Mouse (Mus musculus) testis, adult 2 months (tissue): ENCODE measurements at regions not wholly inside any gene's neighbourhood (a gene's known extent, or its start where the extent isn't known, plus 50 kb on each side); places are given as distances from the start of the nearest gene placed in this dataset.

Source experiments
- H3K27ac ChIP-seq: fragments of 200-500 bp; 2 replicates; pipeline ENCODE4 v1.5.1; 2012; ENCODE audit warnings: low read depth, low read length; ENCODE audit not compliant: control insufficient read depth, insufficient read depth
- H3K27me3 ChIP-seq: fragments of 200-500 bp; 2 replicates; pipeline ENCODE4 v1.6.1; 2012; ENCODE audit warnings: mild to moderate bottlenecking, low read length, moderate library complexity; ENCODE audit not compliant: control insufficient read depth, insufficient read depth
- H3K36me3 ChIP-seq: fragments of 200-500 bp; 2 replicates; pipeline ENCODE4 v1.6.1; 2012; ENCODE audit warnings: mild to moderate bottlenecking, low read length; ENCODE audit not compliant: control insufficient read depth, insufficient read depth
- H3K4me1 ChIP-seq: fragments of 200-500 bp; 2 replicates; pipeline ENCODE4 v1.6.1; 2012; ENCODE audit warnings: low read length; ENCODE audit not compliant: control insufficient read depth, insufficient read depth
- H3K4me3 ChIP-seq: fragments of 200-500 bp; 2 replicates; pipeline ENCODE4 v1.5.1; 2012; ENCODE audit warnings: low read depth, mild to moderate bottlenecking, low read length, moderate library complexity, mixed read lengths; ENCODE audit not compliant: control insufficient read depth
- CTCF ChIP-seq: fragments of 200-500 bp; IDR thresholded peaks from 2 replicates; pipeline ENCODE4 v1.5.1; 2012; ENCODE audit warnings: low read depth, mild to moderate bottlenecking, inconsistent platforms, low read length, moderate library complexity; ENCODE audit not compliant: control insufficient read depth, insufficient read depth, insufficient replicate concordance
- POLR2A ChIP-seq: fragments of 200-500 bp; IDR thresholded peaks from 2 replicates; pipeline ENCODE4 v1.6.1; 2012; ENCODE audit warnings: low read depth, mild to moderate bottlenecking, inconsistent platforms, low read length, moderate library complexity; ENCODE audit not compliant: control insufficient read depth

GRCm38 (mm10) chr12:45519554-45519953 lies 445.0 kb upstream of the Stxbp6 start:
- Histone ChIP-seq H3K27me3 (no peaks in the 10 kb centered on the region), H3K27ac (no peak overlapping the region), H3K36me3 (no peaks in the 10 kb centered on the region), H3K4me1 (no peaks in the 10 kb centered on the region), H3K4me3 (no peak overlapping the region)
- TF ChIP-seq CTCF (no peak), POLR2A (no peak)

DNA sequence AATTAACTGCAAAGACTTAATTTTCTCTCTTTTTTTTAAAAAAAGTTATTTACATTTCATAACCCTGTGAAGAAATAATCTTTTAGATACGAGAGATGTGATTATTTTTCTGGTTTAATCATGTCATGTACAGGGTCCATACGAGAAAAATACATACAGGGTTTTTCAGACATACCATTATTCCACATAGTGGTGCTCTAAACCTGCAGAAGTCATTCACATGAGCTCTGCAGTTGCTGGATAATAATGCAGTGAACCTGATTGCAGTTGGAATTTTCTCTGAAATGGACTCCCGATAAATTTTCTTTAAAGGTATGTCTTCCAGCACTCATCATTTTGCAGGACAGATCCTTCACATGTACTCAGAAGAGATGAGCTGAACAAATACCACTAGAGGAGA lies 439.9 kb upstream of the Stxbp6 start:
- Histone ChIP-seq H3K36me3 (no peaks in the 10 kb centered on the region), H3K27me3 (no peaks in the 10 kb centered on the region), H3K4me3 (no peak overlapping the region), H3K27ac (no peak overlapping the region), H3K4me1 (no peaks in the 10 kb centered on the region)
- TF ChIP-seq CTCF (no peak), POLR2A (no peak)

GRCm38 (mm10) chr12:45507400-45507982 lies 433.0 kb upstream of the Stxbp6 start:
- no peaks in the 10 kb centered on the region for H3K4me1 ChIP-seq
- TF ChIP-seq POLR2A (no peak), CTCF (no peak)
- no peak overlapping the region for H3K27ac ChIP-seq
- H3K27me3 ChIP-seq = no peaks in the 10 kb centered on the region
- no peaks in the 10 kb centered on the region for H3K36me3 ChIP-seq
- H3K4me3 ChIP-seq = no peak overlapping the region

DNA sequence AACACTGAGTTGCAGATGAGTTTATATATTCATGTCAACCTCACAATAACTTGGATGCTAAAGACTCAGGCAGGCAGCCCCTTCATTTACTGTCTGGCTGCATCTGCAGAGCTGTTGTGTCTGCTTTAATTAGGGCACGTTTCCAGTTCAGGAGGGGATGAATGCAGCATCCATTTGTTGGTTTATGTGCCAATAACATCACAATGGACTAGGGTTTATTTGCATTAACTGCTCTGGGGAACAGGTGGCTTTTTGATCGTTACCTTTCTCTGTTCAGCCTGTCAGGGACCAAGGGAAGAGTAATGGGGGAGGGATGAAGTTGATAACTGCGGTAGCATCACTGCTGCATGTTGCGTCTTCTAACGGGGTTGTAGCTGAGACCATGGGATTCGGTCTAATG lies 425.3 kb upstream of the Stxbp6 start:
- H3K4me1 ChIP-seq = no peaks in the 10 kb centered on the region
- no peaks in the 10 kb centered on the region for H3K36me3 ChIP-seq
- no peaks in the 10 kb centered on the region for H3K27me3 ChIP-seq
- TF ChIP-seq POLR2A (no peak), CTCF (no peak)
- no peak overlapping the region for H3K4me3 ChIP-seq
- no peak overlapping the region for H3K27ac ChIP-seq

DNA sequence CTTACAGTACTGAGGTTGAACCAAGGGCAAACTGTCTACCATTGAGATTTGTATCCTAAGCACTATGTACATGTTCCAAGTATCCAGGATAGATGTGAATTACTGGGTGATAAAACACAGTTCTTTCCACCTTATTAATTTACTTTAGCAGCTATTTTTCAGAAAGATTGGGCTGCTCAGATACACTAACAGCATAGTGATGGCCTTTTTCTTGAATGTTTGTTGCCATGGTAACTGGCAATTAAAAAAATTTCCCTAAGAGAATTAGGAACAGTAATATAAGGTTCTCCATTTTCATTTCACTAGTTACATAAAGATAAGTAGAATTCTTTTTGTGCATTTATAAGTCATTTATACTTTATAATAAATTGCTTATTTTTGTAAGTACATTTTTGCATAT lies 423.7 kb upstream of the Stxbp6 start:
- H3K27ac ChIP-seq = no peak overlapping the region
- no peak overlapping the region for H3K4me3 ChIP-seq
- H3K27me3 ChIP-seq = no peaks in the 10 kb centered on the region
- no peaks in the 10 kb centered on the region for H3K36me3 ChIP-seq
- TF ChIP-seq POLR2A (no peak), CTCF (no peak)
- H3K4me1 ChIP-seq = no peaks in the 10 kb centered on the region

DNA sequence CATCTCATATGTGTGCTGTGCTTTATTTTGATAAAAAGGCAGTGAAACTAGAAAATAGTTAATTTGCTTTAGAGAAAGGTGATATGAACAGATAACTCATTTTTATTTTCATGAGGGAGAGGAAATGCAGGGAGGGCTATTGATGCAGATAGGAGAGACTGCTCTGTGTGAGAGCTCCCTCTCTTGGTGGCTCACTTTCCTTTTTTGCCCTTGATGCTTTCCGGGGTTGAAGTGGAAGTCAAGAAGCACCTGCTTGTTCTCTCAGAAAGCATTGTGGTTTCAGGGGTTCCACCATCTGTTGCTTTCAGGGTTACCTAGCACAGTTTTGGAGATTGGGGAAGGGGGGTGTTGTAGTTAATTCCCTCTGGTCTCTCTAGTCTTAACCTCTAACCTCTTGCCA lies 414.5 kb upstream of the Stxbp6 start:
- no peak for TF ChIP-seq CTCF
- no peak for TF ChIP-seq POLR2A
- no peaks in the 10 kb centered on the region for H3K27me3 ChIP-seq
- H3K4me3 ChIP-seq = no peak overlapping the region
- H3K36me3 ChIP-seq = no peaks in the 10 kb centered on the region
- no peaks in the 10 kb centered on the region for H3K4me1 ChIP-seq
- no peak overlapping the region for H3K27ac ChIP-seq

DNA sequence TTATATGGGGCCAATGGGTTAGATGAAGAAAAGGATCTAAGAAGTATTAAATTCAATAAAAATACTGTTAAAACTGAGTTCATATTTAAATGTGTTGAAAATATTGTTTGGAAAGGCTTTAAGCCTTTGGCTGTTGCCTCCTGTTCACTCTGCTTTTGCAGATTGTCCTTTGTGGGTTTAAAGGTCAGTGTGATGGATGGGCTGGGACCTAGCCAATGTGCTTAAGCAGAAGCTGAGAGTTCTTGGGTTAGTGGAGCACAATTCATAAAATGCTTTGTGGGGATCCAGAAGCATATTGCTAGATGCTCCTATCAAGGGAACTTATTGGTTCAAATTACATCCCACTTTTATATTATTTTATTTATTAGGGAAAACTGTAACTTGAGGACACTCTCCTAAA lies 402.4 kb upstream of the Stxbp6 start:
- H3K4me1 ChIP-seq = no peaks in the 10 kb centered on the region
- TF ChIP-seq CTCF = no peak
- TF ChIP-seq POLR2A = no peak
- H3K27me3 ChIP-seq = no peaks in the 10 kb centered on the region
- H3K36me3 ChIP-seq = no peaks in the 10 kb centered on the region
- no peak overlapping the region for H3K27ac ChIP-seq
- H3K4me3 ChIP-seq = no peak overlapping the region

DNA sequence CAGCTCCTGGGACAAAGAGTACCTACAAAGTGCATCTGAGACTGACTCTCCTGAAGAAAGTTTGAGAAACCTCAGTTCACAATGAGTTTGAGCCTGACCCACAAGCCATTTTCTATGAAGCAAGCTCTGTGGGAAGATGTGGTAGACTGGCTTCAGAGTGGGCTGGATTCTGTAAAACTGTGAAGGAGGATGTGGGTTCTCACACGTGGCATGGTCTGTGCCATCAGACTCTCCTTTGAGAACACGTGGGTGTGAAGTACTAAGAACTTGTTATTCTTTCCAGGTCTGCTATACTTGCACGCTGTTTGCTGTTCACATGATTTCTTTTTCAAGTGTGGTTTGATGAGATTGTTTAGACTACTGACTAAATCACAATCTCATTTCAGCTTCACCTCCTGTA lies 393.6 kb upstream of the Stxbp6 start:
- Histone ChIP-seq H3K4me1 (no peaks in the 10 kb centered on the region), H3K36me3 (no peaks in the 10 kb centered on the region), H3K4me3 (no peak overlapping the region), H3K27me3 (no peaks in the 10 kb centered on the region), H3K27ac (no peak overlapping the region)
- TF ChIP-seq CTCF (no peak), POLR2A (no peak)
